Mouse (Mus musculus): ENCODE results near the gene Emg1.

Gene Emg1

GRCm38 (mm10) chr6:124741842-124742241, 29.9 kb upstream of the Emg1 start:
- CTCF ChIA-PET, result interaction anchor here (1.3 to 3.8 kb wide), 2 partner anchors 16 to 26 kb away, joined by 4 to 22 read pairs; no protein-coding TSS in a partner anchor

- CTCF ChIA-PET, result interaction anchor here (1.0 to 3.8 kb wide), 4 partner anchors 16 to 38 kb away, joined by 3 to 22 read pairs (median 4); no protein-coding TSS in a partner anchor
Observed at GRCm38 (mm10) chr6:124740888-124741761, 29.1 kb upstream of the Emg1 start, which contains the start of gene Grcc10. Grcc10 (minus strand) TSS chr6:124741374.

GRCm38 (mm10) chr6:124740211-124740887, 28.4 kb upstream of the Emg1 start:
- CTCF ChIA-PET, result interaction anchor here (1.0 to 3.8 kb wide), 3 partner anchors 17 to 37 kb away, joined by 3 to 22 read pairs (median 4); no protein-coding TSS in a partner anchor

- CTCF ChIA-PET, result interaction anchor here (0.5 to 3.8 kb wide), 2 partner anchors 23 to 169 kb away, joined by 3 to 22 read pairs; no protein-coding TSS in a partner anchor
Observed at GRCm38 (mm10) chr6:124739231-124739796, 27.3 kb upstream of the Emg1 start.

GRCm38 (mm10) chr6:124738511-124739023, 26.6 kb upstream of the Emg1 start, which contains the start of gene Ptpn6:
Ptpn6 (minus strand) TSS chr6:124738714.
- CTCF ChIA-PET, result interaction anchor here (0.5 to 1.0 kb wide), 2 partner anchors 10 to 169 kb away, joined by 3 to 4 read pairs; no protein-coding TSS in a partner anchor

- CTCF ChIA-PET, result no interaction called here
Observed at GRCm38 (mm10) chr6:124737040-124737439, 25.1 kb upstream of the Emg1 start.

GRCm38 (mm10) chr6:124734417-124734816, 22.4 kb upstream of the Emg1 start:
- CTCF ChIA-PET, result no interaction called here

GRCm38 (mm10) chr6:124732476-124733370, 20.7 kb upstream of the Emg1 start:
- CTCF ChIA-PET, result interaction anchor here (1.4 kb wide), 1 partner anchor 16 kb away, joined by 3 read pairs; no protein-coding TSS in a partner anchor

- CTCF ChIA-PET, result interaction anchor here (1.1 kb wide), 1 partner anchor 14 kb away, joined by 6 read pairs; no protein-coding TSS in a partner anchor
Observed at GRCm38 (mm10) chr6:124731038-124731437, 19.1 kb upstream of the Emg1 start.

GRCm38 (mm10) chr6:124729850-124730705, 18.1 kb upstream of the Emg1 start:
- CTCF ChIA-PET, result interaction anchor here (0.6 to 1.8 kb wide), 4 partner anchors 11 to 79 kb away, joined by 3 to 9 read pairs (median 4); no protein-coding TSS in a partner anchor

GRCm38 (mm10) chr6:124728621-124729020, 16.6 kb upstream of the Emg1 start:
- CTCF ChIA-PET, result interaction anchor here (0.9 to 1.8 kb wide), 2 partner anchors 9 to 10 kb away, joined by 4 to 9 read pairs; partner anchors contain the start of gene Ptpn6

- CTCF ChIA-PET, result interaction anchor here (1.1 to 1.5 kb wide), 2 partner anchors 9 to 32 kb away, joined by 5 to 9 read pairs; partner anchors contain the start of genes Atn1 and Gm45234
Observed at GRCm38 (mm10) chr6:124724472-124724871, 12.5 kb upstream of the Emg1 start.

- CTCF ChIA-PET, result interaction anchor here (1.5 kb wide), 1 partner anchor 8 kb away, joined by 5 read pairs; no protein-coding TSS in a partner anchor
Observed at GRCm38 (mm10) chr6:124723541-124723940, 11.6 kb upstream of the Emg1 start.

GRCm38 (mm10) chr6:124722876-124723473, 11.0 kb upstream of the Emg1 start:
- CTCF ChIA-PET, result interaction anchor here (0.7 kb wide), 1 partner anchor 568 kb away, joined by 3 read pairs; no protein-coding TSS in a partner anchor

GRCm38 (mm10) chr6:124720904-124721303, 8.9 kb upstream of the Emg1 start:
- CTCF ChIA-PET, result no interaction called here

- CTCF ChIA-PET, result interaction anchor here (0.9 to 1.4 kb wide), 3 partner anchors 10 to 51 kb away, joined by 3 to 9 read pairs (median 5); no protein-coding TSS in a partner anchor
Observed at GRCm38 (mm10) chr6:124719354-124719978, 7.5 kb upstream of the Emg1 start.

GRCm38 (mm10) chr6:124718703-124719102, 6.7 kb upstream of the Emg1 start:
- CTCF ChIA-PET, result interaction anchor here (1.4 kb wide), 1 partner anchor 11 kb away, joined by 9 read pairs; no protein-coding TSS in a partner anchor

GRCm38 (mm10) chr6:124717968-124718367, 6.0 kb upstream of the Emg1 start:
- CTCF ChIA-PET, result interaction anchor here (0.7 to 3.3 kb wide), 4 partner anchors 12 to 38 kb away, joined by 3 to 22 read pairs (median 4); partner anchors contain the start of genes Atn1, Gm45234 and Grcc10
